Mouse (Mus musculus) urinary bladder, postnatal 25 days (tissue): ENCODE data around the gene 4930404N11Rik.

Experiments
- DNase-seq: peaks from one replicate; pipeline ENCODE4 v3.0.0; 2022; ENCODE audit warnings: low spot score

4930404N11Rik gene

GRCm38 (mm10) chr10:81365672-81366476 is at the start of gene 4930404N11Rik:
4930404N11Rik (minus strand) TSS chr10:81365816.
- no peak for DNase-seq

GRCm38 (mm10) chr10:81415146-81415545 is 49.5 kb upstream of the 4930404N11Rik start:
- no peak for DNase-seq

DNA sequence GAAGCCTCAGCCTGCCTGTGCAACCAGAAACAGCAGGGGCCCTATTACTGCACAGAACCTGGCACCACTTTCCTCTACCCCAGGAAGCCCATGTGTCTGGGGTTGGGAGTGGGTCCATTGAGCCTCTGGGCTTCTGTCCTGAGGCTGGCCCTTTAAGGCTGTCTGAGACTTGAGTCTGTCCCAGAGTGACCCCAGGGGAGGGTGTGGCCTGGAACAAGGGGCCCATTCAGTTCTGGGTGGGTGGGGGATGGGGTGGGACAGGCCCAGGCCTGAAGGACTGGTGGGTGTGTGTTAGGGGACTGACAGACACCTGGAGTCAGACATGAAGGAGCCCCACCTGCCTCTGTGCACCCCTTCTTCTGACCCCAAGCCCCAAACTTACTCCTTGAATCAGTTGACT is 49.1 kb upstream of the 4930404N11Rik start:
- DNase-seq: no peak

DNA sequence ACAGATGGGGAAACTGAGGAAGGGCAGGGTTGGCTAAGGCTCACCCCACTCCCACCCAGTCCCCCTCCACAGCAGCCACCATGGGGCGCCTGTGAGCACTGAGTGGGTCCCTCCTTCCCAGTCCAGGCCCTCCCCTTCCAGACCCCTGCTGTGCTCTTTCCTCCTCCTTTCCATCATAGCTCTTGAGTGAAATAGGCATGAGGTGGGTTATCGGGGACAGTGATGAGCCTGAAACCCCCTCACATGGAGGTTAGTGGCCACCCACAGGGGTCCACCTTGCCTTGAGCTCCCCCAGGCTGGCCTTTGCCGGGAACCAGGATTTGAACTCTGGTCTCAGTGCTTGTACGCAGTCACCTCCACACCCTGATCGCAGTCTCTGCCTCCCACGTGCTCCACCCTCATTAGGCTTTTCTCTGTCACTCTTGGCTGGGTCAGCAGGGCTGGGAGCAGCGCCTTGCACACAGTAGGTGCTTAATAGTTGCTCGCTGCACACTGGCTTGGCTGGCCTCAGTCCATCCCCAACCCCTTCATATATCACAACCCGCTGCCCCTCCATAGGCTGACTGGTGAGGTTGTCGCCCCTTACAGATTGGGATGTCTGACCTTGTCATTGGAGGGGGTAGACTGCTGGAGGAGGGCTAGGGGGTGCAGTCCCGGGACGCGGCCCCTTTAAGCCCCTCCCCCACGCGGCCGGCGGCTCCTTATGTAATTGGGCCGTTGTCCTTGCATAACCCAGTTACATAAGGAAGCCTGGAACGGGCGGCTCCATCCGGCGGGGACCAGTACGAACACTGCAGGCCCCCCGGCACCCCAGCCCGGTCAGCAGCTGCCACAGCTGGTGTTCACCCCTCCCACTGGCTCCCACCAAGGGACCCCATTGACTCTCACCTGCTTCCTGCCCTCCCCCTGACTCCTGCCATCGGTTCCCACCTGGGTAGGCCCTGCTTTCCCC is 48.0 kb upstream of the 4930404N11Rik start:
- DNase-seq: peak; percentile 77

GRCm38 (mm10) chr10:81412586-81413309 is 47.1 kb upstream of the 4930404N11Rik start:
- DNase-seq: no peak

- DNase-seq: peak; percentile 58
These were observed 46.1 kb upstream of the 4930404N11Rik start for GRCm38 (mm10) chr10:81411471-81412400.

DNA sequence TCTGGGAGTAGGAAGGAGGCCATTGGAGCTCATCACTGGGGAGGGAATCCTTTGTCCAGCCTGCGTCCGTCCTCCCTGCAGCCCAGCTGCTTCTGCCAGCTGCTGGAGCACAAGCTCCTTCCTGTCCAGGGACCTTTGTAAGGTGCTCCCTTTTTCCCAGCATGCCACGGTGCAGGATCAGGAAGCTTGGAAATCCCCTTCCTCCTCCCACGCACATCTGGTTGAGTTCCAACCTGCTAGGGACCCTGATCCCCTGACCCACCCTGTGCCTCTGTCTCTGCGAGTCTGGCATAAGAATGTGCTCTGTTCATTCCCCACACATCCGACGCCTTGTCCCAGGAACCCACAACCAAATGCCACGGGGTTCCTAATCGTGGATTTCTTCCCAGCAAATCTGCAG is 45.4 kb upstream of the 4930404N11Rik start:
- DNase-seq: no peak

DNA sequence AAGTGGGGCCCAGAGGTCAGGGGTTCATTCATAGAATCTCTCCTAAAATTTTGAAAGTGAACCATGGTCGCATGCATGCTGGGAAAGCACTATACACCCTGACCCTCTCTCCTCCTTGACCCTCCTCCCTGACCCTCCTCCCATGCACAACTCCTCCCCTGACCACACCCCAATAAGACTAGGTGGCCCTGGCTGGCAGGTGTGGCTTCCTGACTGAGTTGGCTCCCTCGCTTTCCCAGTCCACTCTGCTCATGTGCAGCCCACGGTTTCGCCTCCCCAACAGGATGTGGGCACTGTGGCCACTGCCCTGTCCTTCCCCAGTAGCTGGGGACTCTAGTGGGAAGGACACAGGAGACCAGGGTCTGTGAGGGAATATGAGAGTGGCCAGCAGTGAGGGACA is 44.7 kb upstream of the 4930404N11Rik start:
- DNase-seq: no peak

GRCm38 (mm10) chr10:81409330-81409729 is 43.7 kb upstream of the 4930404N11Rik start:
- DNase-seq: no peak

DNA sequence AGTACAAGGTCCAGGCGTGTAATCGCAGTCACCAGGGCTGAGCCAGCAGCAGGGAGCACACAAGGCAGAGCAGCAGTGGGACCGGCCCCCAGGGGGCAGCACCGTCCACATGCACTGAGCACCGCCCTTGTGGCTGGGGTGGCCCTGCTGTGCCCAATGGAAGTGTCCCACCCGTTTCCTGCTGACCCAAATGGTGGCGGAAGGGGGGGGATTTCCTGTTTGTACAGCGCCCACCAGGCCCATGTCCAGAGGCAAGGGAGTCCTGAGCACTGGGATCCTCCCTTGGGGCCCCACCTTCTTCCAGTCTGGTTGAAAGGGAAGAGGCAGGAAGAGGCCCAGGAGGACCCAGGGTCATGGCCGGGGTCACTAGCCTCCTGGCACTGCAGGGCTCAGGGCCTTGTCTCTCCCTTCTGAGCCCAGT is 43.3 kb upstream of the 4930404N11Rik start:
- DNase-seq: peak; percentile 76

DNA sequence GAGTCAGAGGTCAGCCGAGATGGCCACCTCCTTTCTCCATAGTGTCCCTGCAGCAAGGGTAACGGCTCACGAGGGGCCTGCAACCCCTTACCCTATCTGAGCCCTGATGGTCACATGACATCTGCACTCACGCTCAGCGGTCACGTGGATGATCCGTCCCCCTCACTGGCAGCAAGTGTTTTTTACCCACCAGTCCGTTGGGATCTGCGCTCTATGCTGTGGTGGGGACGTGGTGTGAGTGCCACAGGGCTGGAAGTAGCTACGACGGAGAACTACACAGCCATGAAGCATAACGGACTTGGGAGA is 42.8 kb upstream of the 4930404N11Rik start:
- DNase-seq: no peak

DNA sequence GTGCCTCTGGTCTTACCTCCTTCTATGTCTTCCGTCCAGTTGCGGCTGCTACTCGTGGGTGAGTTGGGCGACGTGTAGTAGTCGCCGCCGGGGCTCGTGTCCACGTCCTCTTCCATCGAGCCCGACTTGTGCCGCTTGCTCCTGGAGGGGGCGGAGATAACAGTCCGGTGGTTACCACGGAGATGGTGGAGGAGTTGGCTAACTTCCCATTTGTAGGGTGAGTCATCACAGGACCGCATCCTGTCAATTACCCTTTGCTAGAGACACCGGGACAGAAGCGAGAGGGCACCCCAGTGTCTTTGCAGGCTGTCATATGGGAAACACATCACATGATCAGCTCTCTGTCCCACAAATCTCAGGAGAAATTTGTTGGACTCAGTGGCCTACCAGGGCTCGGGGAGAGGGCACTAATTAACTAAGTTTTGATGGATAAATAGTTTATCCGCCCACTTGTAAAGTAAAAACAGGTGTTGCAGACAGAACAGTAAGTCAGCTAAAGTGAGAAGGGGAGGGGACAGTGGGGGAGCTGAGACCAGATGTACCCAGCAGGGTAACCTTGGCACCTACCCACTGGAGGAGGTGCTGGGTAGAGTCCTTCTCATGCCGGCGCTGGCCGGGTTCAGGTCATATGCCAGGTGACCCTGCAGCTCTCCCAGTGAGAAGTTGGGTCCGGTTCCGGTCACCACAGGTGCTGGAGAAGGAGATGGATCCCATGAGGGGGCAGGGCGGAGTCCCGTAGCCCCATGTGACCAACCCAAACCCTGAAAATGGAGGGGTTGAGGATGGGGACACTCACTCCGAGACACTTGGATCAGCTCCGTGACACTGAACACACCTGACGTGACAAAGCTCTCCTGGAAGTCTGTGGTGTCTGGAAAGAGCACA is 42.2 kb upstream of the 4930404N11Rik start:
- peak; percentile 60 for DNase-seq

DNA sequence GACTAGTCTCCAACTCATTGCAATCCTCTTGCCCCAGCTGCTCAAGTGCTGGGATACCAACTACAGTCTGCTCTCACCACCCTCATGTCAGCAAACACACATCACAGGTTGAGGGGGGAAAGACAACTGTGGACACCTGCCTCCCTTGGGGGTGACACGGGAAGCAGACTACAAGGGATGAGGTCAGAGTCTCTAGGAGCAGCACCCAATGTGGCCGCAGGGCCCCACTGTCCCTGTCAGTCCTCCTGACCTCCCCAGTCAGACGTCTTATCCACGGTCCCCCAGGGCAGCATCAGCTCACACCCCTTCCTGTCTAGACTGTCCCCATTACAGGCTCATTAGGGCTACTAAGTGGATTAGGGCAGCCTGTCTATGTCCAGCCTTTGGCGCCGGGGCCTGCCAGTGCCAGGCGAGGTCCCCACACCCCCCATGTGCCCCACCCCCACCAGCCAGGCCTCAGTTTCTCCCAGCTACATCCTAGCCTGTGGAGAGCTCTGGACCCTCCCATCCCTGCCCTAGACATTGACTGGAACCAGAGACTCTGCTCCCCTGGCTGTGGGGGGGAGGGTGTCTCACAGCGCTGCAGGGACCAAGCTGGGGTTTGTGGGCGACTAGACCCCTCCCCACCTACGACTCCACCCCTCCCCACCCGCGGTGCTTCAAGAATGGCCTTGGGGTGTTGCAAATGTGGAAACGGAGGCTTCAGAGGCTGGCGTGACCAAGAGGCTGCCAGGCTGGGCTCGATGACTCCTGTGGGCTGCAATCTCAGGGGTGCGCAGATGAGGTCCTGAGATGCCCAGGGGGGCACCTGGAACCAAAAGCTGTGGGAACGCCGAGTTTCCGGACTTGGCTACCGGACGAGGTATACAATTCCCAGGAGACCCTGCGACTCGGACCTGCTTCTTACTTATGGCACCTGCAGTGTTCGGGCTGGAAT is 41.2 kb upstream of the 4930404N11Rik start:
- no peak for DNase-seq

DNA sequence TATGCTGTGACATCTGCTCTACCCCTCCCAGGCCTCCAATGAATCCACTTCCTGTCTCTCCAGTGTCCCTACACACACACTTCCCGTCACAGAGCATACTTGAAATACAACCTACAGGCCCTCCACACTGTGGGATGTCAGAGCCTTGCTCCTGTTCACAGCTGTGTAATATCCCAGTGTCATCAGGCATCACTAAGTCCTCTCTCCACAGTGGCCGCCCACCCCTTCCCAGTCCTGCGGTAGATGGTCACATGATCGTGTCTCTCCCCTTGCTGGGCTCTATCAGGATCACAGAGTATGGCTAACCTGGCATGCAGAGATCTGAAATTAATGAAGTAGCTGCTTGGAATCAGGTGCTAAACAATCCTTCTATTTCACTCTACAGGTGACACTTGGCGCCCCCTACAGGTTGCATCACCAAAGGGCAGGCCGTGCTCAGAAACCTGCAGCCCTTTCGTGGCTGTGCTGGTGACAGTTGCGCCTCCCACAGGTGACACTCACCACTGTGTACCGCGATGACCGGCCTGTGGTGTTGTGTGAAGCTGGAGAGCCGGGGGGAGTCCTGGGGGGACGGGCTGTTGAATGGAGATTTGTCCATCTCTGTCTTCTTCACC is 40.1 kb upstream of the 4930404N11Rik start:
- peak; percentile 52 for DNase-seq

DNA sequence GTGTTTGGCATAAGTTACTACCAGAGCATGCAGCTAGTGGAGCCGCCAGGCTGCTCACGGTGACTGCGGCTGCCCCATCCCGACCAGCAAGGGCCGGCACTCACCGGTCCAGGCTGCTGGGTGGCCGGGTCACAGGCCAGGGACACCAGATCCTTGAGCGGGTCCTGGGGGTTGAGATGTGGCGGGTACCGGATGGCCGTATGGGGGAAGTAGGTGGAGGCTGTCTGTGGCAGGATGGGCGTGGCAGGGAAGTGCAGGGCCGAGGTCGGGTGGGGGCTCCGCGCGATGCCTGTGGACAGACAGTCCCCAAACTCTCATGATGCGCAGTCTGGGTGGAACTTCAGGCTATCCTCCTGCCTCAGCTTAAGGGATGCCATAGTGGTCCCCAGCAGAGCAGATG is 39.1 kb upstream of the 4930404N11Rik start:
- DNase-seq: no peak

DNA sequence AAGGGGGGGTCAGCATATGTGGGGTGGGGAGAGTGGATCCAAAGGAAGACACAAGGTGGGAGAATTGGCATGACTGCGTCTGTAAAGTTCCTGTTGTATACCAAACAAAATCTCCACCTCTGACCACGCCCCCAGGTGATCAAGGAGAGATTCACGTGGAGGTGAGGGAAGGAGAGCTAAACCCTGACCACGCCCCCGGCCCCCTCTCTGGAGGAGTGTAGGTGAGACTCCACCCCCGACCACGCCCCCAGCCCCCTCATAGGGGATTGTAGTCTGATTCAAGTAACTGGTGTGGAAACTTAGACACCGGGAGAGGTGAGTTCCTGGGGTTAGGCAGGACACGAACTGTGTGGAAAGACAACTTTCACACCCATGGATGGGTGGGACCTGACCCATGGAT is 38.5 kb upstream of the 4930404N11Rik start:
- no peak for DNase-seq

DNA sequence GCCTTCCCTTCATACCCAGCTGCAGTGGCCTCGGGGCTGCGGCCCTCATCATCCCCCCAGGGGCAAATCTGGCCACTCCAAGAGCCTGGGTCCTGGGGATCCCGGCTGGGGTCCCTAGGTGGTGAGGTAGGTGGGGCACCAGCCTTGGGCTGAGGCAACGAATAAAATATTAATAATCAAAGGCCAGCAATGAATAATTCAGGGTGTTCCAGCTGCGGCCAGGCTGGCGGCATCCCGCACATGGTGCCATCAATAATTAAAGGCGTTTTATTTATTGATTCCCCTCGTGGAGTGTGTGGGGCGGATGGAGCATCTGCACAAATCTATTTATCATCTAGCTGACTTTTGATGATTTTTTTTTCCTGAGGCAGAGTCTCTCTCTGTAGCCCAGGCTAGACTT is 37.9 kb upstream of the 4930404N11Rik start:
- no peak for DNase-seq

DNA sequence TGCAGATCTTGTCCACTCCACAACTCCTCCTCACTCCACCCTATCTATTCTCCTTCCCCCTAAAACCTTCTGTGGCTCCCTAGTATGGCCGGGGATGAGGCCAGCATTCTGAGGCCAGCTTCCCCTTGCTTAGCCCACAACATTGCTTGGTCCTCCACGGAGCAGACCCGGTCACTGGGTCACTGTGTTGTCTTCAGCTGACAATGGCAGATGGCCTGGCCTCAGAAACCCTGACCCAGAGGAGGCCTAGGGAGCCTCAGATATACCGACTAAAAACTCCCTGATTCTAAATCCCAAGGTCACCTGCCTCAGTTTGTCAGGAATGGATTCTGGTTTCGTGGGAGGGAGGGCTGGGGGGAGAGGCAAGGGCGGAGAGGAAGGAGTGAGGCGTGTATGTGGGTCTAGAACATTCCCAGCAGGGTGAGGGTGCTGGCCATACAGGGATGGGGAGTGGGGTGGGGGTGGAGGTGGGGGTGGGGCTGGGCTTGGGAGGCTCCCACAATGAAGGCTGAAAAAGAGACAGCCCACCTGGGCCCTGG is 36.7 kb upstream of the 4930404N11Rik start:
- DNase-seq: no peak
